Mouse (Mus musculus) 416B (cell line): Measurements from ENCODE around the gene Camta1.

ENCODE experiments used
- DNase-seq: peaks from one replicate; pipeline ENCODE4 v3.0.0; 2011; ENCODE audit warnings: low read depth

Camta1 gene

GRCm38 (mm10) chr4:150979455-150979854 lies 882.2 kb downstream of the Camta1 start:
- no peak for DNase-seq

GRCm38 (mm10) chr4:150978156-150978910 lies 883.3 kb downstream of the Camta1 start:
- peak; percentile 23 for DNase-seq

- no peak for DNase-seq
These were observed 886.5 kb downstream of the Camta1 start for GRCm38 (mm10) chr4:150975145-150975544.

GRCm38 (mm10) chr4:150973264-150973663 lies 888.4 kb downstream of the Camta1 start:
- peak; percentile 87 for DNase-seq

- DNase-seq = peak; percentile 59
These were observed 892.7 kb downstream of the Camta1 start for GRCm38 (mm10) chr4:150968956-150969355.

- DNase-seq = peak; percentile 74
These were observed 895.1 kb downstream of the Camta1 start for GRCm38 (mm10) chr4:150966556-150966955.

- DNase-seq = peak; percentile 44
These were observed 896.1 kb downstream of the Camta1 start for GRCm38 (mm10) chr4:150965555-150965951.

GRCm38 (mm10) chr4:150964635-150965554 lies 896.8 kb downstream of the Camta1 start:
- DNase-seq = peak; percentile 89

GRCm38 (mm10) chr4:150963711-150964110 lies 898.0 kb downstream of the Camta1 start:
- DNase-seq = no peak

GRCm38 (mm10) chr4:150962231-150962630 lies 899.4 kb downstream of the Camta1 start:
- DNase-seq = no peak

- DNase-seq = no peak
These were observed 903.1 kb downstream of the Camta1 start for GRCm38 (mm10) chr4:150958536-150958935.

- no peak for DNase-seq
These were observed 904.6 kb downstream of the Camta1 start for GRCm38 (mm10) chr4:150957106-150957458.

- DNase-seq = no peak
These were observed 905.1 kb downstream of the Camta1 start for GRCm38 (mm10) chr4:150956369-150957105.

GRCm38 (mm10) chr4:150950972-150951371 lies 910.7 kb downstream of the Camta1 start:
- no peak for DNase-seq

GRCm38 (mm10) chr4:150944707-150945106 lies 917.0 kb downstream of the Camta1 start:
- DNase-seq = no peak

GRCm38 (mm10) chr4:150939991-150940651 lies 921.6 kb downstream of the Camta1 start:
- no peak for DNase-seq

- DNase-seq = no peak
These were observed 923.6 kb downstream of the Camta1 start for GRCm38 (mm10) chr4:150938063-150938452.

GRCm38 (mm10) chr4:150937293-150938062 lies 924.2 kb downstream of the Camta1 start:
- no peak for DNase-seq

GRCm38 (mm10) chr4:150933503-150933902 lies 928.2 kb downstream of the Camta1 start:
- DNase-seq = no peak

- DNase-seq = peak; percentile 65
These were observed 933.9 kb downstream of the Camta1 start for GRCm38 (mm10) chr4:150927789-150928188.
